Mouse (Mus musculus) layer of hippocampus, adult 9-11 months (tissue): ENCODE data around the gene Nudt1.

Experiments
- DNase-seq: peaks from one replicate; pipeline ENCODE4 v3.0.0; 2022

The Nudt1 gene

DNA sequence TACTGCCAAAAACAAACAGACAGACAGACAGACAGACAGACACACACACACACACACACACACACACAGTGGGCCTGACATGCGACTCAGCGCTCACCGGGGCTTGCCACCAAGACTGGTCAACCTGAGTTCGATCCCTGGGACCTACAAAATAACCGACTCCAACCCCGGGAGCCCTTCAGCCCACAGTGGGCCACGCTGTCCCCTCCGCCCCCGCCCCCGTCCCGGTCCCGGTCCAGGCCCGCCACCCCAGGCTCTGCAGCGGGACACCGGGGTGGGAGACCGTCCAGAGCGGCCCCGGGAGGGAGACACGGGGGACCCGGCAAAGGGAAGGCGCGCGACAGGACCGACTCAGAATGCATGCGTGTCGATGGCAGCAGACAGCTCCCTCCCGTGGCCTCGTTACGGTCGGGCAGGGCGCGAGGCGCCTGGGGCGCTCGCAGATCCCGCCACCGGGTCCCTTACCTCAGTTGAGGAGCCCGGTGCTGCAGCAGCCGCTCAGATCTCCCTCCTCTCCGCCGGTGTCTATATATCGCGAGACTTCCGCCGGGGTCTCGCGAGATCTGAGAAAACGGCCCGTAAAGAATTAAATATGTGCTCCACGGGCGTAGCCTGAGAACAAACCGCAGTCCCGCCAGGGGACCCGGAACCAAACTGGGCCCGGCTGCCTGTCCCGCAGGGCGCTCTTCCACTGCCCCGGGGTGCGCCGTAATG, at the start of gene Nudt1, which contains the start of gene Mad1l1:
Gene Nudt1, plus strand, starts transcription at position 615 of the 714 bp plus-strand sequence.
Gene Mad1l1, minus strand, starts transcription at position 511 of the 714 bp plus-strand sequence.
- DNase-seq, result peak; percentile 93

DNA sequence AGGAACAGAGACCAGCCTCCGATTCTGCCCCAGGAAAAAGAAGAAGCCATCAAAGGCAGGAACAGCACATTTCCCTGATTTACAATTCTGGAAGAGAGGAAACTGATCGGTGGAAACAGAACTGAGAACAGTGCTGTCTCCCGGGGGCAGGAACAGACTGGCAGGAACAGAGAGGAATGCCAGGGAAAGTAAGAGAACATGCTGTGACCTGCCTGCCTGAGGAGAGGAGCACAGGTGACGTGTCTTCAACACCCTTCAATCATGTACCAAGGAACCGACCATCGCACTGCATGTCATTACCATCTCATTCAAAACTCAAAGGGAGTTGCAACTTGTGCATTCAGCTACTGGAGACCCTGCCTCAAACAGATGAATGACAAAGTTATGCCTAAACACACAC, 44.7 kb upstream of the Nudt1 start:
- DNase-seq, result peak; percentile 38

DNA sequence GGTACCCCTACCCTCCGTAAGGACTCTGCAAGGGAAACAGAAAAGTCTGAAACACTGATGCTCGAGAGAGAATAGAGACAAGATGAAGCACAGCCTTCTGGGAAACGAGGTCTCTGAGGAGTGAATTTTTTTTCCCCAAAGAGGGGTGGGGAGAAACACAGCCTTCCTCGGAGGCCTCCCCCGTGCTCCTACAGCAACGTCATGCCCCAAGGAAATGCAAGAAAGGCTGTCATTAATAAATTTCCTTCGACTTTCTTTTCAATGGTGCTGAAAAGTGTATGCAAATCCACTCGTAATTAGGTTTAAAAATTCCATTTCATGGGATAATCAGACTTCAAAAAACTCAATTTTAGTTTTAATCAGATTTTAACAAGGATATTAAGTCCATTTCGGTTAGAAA, 41.3 kb upstream of the Nudt1 start:
- DNase-seq, result no peak

DNA sequence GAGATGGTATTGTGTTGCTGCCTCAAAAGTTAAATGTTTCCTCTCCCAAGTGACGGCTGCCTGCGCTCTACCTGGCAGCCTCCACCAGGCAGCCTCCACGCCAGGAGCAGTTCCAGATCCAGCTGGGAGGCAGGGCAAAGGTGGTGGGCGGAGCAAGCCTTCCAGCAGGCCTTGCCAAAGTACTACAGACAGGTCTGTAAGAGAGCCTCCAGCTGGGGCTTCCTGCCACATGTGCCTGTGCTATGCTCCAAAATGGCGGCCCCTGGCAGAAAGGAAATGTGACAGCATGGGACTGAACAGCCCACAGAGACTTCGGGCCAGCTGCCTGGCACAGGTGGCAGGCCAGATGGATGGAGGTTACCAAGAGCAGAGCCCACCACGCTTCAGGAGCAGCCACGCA, 39.1 kb upstream of the Nudt1 start:
- no peak for DNase-seq

DNA sequence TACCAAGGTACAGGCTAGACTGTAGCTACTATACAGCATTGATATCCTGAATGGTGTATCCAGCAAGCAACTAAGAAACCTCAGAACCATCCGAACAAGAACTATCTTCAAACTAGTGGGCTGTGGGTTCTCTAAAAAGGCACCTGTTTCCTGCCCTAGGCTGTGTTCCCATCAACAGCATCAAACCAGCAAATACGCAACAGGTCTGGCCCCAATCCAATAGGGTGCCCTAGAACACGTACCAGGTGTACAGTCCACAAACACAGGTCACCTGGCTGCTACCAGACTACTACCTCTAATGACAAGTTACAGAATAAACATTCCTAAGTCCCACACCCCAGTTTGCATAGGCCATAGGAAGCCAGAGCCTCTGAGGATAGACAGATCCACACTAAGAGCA, 38.6 kb upstream of the Nudt1 start:
- DNase-seq, result no peak

DNA sequence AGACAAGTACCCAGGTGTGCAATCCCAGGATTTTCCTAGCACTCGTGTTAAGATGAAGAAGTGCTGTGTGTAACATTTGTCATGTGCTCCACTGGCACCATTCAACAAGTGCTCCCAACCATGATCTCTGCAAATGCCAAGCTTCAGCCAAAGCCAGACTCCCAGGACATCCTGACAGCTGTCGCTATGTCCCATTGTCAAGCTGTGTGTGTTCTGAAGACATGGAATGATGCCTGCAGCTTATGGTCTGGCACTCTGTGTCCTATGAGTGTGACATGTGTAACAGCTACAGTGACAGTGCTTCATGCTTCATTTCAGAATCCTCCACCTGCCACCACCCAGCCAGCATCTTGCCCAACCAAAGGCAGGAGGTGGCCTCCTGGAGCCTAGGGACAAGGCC, 37.4 kb upstream of the Nudt1 start:
- DNase-seq, result no peak

DNA sequence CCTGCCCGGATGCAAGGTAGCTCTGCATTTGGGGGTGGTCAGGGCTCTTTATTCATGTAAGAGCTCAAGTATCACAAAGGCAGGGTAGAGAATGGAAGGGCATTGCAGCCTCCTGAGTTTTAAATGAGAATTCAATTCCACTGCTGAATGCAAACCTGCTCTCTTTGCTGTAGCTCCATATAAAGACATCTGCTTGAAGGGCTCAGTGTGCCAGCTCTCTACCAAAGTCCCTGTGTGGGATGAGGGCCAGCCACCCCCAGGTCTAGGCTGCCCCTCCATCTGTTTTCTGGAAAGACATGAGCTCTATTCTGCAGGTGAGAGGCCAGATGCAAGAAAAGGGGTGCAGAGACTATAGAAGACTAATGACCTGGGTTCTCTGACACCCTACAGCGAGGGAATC, 36.7 kb upstream of the Nudt1 start:
- DNase-seq, result peak; percentile 52

DNA sequence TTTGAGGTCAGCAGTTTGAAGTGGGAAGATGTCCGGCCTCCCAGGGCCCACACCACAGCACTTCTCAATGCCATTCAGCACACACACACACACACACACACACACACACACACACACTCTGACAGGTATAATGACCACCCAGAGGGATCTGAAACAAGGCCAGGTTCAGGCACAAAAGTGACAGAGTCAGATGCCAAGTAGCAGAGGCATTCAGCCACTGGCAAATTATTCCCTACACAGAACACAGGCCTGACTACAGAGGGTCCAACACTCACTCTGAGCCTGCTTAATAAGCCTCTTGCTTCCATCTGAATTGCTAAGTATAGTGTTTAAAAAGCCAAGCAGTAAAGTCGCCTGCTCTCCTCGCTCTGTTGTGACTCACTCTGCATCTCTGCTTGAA, 33.2 kb upstream of the Nudt1 start:
- no peak for DNase-seq

DNA sequence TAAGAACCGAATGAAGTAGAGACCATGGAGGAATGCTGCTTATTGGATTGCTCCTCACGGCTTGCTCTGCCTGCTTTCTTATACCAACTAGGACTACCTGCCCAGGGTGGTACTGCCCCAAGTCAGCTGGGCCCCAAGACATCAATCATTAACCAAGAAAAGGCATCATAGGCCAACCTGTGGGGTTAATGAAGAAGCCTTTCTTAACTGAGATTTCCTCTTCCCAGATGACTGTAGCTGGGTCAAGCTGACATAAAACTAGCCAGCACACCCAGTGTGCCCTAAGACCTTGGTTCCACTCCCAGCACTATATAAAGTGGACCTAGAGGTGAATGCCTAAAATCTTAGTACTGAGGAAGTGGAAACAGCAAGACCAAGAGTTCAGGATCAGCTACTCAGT, 32.3 kb upstream of the Nudt1 start:
- no peak for DNase-seq

DNA sequence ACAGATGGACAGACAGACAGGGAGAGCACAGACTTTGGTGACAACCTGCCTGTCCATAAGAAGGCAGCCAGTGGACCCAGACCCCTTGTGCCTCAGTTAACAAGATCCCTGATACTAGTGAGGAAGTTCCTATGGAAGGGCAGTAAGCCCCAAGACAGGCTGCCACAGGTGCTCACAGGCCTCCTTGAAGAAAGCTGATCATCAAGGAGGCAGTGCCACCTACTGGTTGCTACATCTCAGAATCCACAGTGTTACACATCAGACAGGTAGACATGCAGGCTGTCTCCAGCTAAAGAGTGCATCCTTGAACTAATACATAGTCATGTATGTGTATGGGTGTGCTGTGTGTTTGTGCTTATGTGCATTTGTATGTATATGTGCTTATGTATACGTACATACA, 29.3 kb upstream of the Nudt1 start:
- DNase-seq, result peak; percentile 51

DNA sequence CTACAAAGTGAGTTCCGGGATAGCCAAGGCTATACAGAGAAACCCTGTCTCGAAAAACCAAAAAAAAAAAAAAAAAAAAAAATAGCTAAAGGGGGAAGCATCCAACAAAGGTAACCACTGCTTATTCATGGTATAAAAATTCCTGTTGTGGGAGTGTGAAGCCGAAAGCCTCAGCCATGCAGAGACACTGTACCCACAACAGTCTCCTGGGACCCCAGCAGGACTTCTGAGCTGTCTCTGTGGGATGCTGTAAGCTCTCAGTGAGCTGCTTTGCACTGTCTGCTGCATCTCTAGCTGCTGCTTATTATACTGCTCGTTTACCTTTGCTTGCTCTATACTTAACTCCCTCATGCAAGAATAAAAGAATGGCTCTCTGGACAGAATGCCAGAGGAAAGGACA, 23.2 kb upstream of the Nudt1 start:
- DNase-seq, result no peak

DNA sequence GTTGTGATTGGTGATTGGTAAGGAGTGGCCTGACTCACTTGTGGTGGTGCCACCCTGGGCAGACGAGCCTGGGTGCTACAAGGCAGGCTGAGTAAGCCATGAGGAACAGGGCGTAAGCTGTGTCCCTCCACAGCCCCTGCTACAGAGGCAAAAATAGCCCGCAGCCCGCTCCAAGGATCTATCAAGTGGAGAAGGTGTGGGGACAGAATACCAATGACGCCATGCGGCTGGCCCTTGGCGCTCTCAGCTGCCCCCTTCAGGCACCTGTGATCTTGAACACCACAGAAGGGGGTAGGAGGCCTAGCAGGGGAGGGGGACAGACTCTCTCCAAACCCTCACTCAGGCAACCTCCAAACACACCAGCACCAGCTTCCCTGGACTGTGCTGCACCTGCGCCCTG, 15.4 kb upstream of the Nudt1 start:
- DNase-seq, result no peak

DNA sequence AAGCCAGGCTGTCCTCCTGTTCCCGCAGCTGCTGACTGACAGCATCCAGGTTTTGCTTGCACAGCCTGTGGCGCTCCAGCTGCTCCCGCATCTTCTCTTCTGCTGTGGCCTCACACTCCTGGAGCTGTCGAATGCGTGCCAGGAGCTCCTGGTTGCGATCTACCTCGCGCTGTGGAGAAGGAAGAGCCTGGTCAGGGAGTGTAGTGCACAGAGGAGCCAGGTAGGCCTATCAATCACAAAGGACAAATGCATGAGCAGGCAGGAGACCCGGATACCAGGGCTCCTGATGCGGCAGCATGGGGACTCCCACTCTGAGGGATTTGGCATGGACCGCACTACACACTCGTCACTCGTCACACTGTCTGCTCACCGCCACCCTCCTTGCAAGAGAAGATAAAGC, 13.9 kb upstream of the Nudt1 start:
- no peak for DNase-seq

DNA sequence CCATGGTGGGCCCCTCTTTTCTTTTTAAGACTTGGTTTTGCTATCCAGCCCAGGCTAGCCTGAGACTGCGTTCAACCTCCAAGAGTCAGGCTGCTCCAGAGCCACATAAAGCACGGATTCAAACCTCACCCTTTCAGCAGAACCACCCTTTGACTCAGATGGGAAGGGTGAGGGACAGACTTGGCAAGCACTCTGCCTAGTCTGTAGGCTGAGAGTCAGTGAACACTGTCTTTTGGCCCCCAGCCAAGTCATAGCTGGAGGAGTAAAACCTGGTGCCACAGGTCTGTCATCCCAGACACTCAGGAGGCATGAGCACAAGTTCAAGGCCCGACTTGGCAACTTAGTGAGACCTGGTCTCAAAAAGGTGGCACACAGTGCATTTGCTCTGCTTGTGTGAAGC, 4.7 kb upstream of the Nudt1 start:
- DNase-seq, result no peak

DNA sequence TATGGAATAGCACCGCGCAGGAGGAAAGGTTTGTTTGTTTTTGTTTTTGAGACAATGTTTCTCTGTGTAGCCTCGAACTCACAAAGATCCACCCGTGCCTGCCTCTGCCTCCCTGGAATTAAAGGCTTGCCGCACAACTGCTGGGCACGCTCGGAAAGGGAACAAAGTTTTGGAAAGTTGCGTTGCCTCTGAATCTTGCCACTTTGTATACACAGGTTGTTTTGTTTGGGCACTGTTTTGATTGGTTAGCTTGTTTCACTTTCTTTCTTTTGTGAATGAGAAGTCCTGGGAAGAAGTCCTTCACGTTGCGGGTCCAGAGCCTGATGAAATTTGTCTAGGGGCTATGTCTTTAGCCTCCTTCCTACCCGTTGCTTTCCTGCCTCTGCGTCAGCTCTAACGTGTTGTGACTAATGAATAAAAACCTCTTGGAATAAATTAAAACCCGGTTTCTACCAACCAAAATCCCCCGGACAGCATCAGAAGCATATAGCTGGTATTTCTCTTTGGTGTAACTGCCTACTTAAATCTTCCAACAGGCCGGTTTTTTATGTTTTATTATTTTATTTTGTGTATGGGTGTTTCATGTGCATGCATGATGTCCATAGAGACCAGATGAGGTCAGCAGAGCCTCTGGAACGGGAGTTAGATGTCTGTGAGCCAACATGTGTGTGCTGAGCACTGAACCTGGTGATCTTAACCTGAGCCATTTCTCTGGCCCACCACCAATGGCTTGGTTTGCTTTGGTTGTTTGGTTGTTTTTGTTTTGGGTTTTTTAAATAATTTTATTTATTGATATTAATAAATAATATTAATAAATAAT, 510 bp downstream of the Nudt1 start:
- no peak for DNase-seq

DNA sequence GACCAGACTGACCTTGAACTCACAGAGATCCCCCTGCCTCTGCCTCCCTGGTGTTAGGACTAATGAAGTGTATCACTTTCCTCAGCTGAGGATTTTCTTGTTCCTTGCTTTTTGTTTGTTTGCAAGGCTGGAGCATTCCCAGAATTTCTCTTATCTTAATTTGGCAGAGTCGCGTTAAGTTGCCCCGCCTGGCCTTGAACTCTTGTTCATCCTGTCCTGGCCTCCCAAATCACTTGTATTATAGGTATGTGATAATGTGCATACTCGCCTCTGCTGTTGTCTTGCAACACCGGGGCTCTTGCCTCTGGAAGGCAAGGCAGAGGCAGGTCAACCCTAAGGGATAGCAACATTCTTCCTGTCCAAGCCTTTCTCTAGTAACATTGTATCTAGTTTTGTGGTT, 2.6 kb downstream of the Nudt1 start:
- DNase-seq, result no peak

DNA sequence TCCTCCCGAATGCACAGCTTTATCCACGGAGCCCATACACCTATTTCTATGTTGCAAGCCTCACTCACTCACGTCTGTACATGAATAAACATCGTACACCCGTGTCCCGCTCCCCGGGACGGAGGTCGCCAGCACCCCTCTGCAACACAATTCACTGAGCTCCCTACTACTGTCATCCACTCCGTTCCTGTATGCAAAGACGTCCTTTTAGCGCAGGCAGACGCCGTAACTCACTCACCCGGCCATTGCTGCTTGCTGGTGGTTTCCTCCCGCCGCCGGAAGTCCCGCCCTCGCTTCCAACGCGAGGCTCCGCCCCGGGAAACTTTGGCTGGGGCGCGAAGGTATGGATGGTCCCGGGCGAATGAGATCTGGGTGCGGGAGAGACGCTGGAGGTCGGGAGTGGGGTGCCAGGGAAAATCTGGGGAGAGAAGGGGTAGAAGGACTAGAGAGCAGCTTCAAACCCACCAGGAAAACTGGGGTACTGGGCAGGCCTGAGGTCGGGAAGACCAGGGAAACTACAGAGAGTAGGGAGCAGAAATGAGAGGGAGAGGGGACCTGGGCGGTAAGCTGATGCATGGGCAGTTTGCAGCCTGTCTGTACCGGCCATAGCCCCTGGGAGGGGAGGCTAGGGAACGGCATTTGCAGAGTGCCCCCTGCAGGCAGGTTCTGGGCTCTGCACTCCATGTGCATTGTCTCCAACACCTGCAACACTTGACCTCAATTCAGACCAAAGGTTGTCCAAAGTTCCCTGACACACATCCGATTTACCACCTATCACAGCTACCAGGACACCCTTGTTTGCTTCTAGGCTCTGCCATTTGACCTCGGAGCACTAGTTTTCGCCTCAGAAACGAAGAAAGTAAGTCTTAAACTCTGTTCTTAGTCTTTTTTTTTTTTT, 10.4 kb downstream of the Nudt1 start, which contains the start of gene Mrm2:
Gene Mrm2, minus strand, starts transcription at position 284 of the 898 bp plus-strand sequence.
- DNase-seq, result peak; percentile 64

DNA sequence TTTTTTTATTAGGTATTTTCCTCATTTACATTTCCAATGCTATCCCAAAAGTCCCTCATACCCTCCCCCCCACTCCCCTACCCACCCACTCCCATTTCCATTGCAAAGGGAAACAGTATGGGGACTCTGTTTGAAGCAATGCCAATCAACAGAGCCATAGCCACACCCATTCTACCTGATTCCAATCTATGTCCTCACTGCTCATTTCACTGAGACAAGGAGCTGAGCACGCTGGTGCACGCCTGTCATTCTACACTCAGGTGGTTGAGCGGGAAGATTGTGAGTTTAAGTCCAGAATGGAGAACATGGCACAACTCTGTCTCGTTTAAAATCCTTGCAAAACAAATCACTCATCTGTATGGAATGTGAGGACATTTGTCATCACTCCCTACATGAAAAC, 11.1 kb downstream of the Nudt1 start:
- no peak for DNase-seq

DNA sequence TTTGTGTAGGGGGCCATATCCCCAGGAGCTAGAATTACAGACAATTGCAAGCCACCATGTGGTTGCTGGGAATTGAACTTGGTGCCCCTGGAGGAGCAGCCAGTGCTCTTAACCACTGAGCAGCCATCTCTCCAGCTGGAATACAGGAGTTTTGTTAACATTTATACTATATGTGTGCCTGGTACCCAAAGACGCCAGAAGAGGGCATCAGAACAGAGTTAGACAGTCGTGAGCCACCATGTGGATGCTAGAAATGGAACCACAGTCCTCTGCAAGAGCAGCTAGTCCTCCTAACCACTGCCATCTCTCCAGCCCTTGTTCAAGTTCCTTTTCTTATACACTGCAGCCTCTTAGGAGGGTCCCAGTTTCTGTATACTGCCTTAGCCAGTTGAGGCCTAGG, 12.2 kb downstream of the Nudt1 start:
- no peak for DNase-seq

DNA sequence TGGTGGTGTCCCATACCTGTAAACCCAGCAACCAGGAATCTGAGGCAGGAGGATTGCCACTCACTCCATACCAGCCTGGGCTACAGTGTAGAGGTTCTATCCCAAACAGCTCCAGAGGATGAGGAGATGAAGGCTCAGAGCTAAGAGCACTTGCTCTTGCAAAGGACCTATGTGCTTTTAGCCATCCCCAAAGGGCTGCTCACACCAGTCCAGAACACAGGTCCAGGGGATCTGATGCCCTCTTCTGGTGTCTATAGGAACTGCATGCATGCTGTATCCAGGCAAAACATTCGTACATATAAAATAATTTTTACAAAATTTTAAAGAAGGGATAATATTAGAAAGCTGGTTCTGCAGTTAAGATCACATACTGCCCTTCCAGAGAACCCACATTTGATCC, 15.2 kb downstream of the Nudt1 start:
- no peak for DNase-seq

DNA sequence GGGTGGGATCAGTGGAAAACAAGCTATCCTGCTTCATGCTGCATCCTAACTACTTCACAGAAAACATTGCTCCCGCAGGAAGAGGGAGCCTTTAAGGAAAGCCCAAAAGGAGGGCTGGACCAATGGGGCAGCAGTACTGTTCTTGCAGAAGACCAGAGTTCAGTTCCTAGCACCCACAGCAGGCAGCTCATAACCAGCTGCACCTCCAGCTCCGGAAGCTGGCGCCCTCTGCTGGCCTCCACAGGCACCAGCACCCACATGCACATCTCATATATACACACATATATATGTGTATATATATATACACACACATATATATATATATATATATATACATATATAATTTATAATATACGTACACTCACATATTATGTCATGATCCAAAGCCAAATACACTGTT, 17.3 kb downstream of the Nudt1 start:
- no peak for DNase-seq

DNA sequence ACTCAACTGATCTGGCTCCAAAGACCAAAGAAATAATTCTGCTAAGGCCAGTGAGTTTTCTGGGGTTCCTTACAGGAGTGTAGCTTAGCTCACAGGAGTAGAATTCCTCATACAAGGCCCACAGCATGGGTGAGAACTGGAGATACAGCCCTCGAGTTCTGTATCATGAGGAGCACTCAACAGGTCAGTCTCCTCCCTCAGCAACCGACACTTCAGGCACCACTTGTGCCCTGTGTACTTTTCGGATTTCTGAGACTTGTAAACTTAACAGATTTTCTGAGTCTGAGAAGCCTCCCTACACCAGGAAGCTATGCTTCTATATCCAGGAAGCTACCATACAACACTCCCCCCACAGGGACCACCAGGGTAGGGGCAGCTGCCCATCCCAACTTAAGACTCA, 18.4 kb downstream of the Nudt1 start:
- no peak for DNase-seq

DNA sequence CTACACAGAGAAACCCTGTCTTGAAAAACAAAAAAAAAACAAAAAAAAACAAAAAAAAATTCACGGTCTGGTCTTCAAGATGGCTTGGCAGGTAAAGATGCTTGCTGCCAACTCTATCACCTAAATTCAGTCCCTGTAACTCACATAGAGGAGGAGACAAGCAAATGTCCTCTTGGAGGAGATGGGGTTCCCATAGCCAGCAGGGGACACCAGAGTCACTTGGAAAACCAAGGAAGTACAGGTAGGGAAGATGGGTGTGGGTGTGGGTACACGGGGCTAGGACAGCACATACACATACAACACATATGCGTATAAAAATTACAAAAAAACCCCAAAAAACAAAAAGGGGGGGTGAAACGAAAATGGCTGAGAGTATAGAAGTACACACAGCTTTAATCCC, 21.4 kb downstream of the Nudt1 start:
- no peak for DNase-seq
